Mouse (Mus musculus) Muller cell, postnatal 12 days (primary cell): ENCODE data around the gene Lsm12.

ENCODE experiments used
- DNase-seq: peaks from one replicate; pipeline ENCODE4 v3.0.0-alpha.2; 2015; ENCODE audit errors: inconsistent ontology term

The Lsm12 gene

GRCm38 (mm10) chr11:102117386-102117785, 67.7 kb downstream of the Lsm12 start:
- no peak for DNase-seq

GRCm38 (mm10) chr11:102116241-102116640, 68.9 kb downstream of the Lsm12 start:
- DNase-seq: no peak
